Mouse (Mus musculus): ENCODE data around the gene Slmap.
A peak's percentile ranks its signal among the peaks of the same experiment; 100 is the strongest.
"Not testable (repeated sequence)": the region's sequence is repeated elsewhere in the genome, so short reads cannot be mapped to it uniquely, and the experiment has no call there.

The Slmap gene

DNA sequence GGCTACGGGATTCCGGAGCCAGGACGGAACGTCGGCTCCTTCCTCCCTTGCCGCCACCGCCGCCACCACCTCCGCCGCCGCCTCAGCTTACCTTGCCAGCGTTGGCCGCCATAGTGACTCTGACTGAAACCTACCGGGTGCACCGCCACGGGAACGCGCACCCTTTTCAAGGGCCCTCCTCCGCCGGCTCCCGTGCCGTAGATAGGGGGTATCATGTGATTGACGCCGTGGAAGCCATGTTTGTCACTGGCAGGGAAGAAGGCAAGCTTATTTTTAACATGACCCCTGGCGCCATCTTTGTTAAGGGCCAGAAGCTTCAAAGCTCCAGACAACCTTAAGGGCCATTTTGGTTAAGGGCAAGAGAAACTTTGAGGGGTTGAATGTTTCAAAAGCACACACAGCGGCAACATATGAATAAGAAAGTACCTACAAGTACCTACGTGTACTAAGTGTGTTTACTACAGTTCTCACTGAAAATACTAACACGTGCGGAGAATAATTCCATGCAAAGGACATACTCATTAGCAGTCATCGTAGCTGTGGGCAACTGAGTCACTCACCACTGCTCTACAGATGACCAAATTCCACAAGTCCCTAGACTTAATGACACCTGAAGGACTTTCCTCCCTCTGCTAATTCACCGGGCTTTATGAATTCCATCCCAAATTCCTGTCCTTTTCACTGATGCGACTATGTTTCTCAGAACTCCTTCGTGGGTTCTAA is at the start of gene Slmap:
Gene Slmap (minus strand): TSS at position 175 of the 723 bp plus-strand sequence.
- DNase-seq = peak; percentile 100

DNA sequence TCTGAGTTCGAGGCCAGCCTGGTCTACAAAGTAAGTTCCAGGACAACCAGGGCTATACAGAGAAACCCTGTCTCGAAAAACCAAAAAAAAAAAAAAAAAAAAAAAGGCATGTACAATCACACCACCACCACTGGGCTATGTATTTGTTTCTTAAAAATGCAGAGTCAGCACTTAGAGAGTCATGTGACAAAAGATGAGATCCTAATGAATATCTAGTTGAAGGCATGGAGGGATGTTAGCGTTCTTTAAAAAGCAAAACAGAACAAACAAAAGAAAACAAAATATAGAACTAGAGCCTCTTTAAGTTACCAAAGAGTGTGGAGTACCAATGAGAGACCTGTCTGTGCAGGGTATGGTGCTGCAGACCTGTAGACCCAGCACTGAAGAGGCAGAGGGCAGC is 48.9 kb upstream of the Slmap start:
- DNase-seq = no peak

DNA sequence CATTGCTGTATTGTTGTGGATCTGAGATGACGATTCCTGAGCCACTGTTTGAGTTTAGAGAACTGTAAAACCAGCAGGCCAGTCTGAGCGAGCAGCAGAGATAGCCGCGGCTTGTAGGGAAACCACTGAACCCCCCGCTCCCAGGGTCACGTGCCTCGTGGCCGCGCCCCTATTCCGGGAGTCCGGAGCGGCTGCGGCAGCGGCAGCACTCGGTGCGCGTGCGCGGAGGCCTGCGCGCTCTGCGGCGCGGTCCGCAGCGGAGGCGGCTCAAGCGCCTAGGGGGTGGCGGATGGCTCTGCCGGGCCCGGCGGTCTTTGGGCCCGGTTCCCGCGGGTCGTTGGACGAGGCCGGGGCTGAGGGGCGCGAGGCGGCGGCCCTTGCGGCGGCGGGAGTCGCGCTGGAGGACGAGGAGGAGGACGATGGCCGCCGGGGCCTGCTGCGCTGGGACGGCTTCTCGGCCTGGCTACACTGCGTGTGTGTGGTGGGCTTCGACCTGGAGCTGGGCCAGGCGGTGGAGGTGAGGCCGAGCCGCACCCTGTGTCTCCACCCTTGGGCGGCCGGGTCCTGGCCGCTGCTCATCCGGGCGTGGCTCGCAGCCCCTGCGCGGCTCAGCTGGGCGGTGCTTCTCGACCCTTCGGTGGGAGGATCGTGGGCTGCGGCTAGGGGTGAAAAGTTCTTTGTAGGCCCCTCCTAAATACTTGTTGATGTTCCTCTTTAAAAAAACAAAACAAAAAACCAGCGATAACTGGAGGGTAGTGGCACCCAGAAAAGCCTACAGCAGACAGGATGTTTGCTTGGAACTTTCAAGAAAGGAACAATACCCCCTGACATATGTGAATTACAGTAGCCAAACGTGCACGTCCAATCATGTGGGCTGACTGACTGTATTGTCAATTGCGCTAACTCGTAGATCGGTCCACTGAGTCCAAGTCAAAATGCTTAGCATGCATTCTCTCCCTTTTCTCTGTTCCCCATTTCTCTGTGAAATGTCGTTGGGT is 44.9 kb upstream of the Slmap start:
- peak; percentile 95 for DNase-seq

DNA sequence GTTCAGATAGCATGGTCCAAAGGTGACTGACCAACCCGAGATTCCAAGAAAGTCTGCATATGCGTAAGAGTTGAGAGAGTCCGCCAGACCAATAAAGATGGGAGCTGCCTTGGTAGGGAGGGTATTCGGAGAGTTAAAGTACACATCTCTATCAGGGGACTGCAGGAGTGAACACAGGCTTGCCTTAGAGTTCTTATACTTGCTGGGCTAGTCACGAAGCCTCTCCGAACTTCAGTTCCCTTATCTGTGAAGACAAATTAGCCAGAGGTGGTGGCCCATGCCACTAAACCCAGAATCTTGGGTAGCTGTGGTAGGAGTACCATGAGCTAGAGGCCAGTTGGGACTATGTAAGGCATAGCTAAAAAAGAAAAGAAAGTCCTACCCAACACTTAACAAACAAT is 44.1 kb upstream of the Slmap start:
- no peak for DNase-seq

DNA sequence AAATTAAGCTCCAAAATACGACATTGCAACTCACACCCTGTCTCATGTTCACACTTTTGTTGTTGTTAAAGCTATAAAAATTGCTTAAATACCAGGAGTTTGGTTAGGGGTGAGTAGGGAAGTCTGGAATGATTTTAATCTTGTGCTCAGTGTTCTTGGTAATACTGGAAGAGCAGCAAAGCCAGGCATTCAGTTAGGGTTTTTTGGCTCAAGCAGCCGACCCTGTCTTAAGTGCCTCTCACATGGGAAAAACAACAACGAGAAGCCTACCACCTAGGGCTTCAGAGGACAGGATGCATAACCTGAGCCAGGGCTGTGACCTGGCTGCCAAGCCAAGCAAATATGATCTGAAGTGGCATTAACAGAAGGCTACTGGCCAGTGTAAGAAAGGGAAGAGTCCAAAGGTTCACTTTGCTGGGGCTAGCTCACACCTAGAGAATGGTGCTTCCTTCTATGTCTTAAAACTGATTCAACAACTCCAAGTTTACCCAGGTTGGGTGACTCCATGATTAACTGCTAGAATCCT is 41.6 kb upstream of the Slmap start:
- no peak for DNase-seq

DNA sequence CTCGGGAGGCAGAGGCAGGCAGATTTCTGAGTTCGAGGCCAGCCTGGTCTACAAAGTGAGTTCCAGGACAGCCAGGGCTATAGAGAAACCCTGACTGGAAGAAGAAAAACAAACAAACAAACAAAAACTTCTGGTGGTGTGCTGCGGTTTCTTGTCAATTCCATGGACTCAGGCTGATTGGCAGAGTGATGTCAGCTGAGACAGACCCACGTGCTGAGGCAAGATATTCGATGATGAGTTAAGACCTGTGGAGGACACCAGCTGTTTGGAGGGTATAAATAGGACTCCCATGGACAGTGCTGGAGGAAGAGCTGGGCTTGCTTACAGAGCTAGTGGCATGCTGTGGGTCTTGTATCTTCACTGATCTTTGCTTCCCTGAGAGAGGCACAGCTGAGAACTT is 38.8 kb upstream of the Slmap start, which contains the start of gene Dennd6a:
Gene Dennd6a (plus strand): TSS at position 301 of the 400 bp plus-strand sequence.
- not testable (repeated sequence) for DNase-seq

DNA sequence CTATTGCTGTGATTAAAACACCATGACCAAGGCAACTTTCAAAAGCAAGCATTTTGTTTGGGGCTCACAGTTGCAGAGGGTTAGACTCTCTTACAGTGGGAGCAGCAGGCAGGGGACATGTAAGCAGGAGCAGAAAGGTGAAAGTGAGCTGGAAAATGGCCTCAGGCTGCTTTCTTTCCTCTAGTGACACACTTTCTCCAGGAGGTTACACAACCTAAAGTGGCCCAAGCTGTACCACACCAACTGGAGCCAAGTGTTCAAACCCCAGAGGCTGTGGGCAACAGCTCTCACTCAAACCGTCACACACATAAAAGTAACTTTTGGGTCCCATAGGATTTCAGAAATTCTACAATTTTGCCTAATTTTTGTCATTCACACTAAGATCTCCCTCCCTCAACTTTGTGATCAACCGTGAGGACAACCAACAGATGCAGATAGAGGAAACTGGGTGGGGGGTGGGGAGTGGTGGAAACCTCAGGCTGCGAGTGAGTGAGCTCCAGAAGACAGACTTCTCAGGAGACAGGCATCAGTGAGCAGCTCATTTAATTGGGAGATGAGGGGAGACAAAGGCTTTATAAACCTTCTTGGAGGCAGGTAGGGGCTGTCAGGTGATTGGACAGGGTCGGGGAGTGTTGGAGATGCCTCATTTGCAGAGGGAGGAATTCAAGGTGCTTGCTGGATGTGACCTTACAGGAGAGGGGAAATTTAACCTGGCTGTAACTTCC is 37.4 kb upstream of the Slmap start:
- DNase-seq = no peak

DNA sequence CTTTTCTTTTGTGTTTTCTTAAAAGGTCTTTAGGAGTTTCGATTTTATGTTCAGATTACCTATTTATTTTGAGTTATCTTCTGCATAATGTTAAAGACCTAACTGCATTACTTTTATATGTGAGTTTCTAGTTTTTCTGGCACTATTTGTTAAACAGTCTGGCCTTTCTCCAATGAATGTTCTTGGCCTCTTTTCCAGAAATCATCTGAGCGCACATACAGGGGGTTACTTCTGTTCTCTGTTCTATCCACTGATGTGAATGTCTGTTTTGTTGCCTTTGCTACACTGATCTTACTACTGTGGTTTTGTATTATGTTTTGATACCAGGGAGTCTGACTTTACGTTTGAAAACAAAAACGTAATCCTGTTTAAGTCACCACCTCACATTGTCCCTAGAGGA is 35.1 kb upstream of the Slmap start:
- DNase-seq = no peak

DNA sequence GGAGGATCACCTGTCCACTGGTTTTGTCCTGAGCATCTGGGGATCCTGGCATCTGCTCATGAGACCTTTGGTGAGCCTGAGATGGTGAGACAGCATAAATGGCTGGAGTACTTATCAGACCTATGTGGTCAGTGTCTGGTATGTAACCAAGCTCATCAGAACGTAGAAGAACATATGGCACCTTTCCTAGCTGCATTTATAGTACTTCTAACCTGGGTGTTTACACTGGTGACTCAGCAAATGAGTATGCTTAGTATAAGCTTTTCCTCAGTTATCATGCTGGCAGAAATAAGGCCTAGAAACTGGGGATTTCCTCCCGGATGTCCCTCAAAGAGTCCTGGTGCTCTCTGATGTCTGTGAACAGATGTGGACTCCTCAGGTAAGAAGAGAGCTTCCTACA is 27.5 kb upstream of the Slmap start:
- no peak for DNase-seq

DNA sequence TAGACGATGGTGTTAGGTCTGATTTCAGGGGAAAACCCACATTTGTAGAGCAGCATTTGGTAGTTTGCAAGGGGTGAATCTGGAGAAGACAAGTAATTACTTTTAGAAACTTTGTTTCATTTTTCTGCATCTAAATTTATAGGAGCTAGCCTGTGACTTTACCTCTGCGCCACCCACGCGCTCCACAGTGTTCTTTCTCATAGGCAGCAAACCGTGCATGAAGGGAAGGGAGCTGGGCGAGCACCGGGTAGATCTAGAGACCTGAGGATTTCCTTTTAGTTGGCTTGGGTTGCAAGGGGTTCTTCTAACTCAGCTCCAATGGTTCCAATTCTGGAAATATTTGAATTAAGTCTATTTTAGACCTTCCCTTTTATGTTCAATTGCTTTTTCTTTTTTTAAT is 23.8 kb upstream of the Slmap start:
- DNase-seq = peak; percentile 16

DNA sequence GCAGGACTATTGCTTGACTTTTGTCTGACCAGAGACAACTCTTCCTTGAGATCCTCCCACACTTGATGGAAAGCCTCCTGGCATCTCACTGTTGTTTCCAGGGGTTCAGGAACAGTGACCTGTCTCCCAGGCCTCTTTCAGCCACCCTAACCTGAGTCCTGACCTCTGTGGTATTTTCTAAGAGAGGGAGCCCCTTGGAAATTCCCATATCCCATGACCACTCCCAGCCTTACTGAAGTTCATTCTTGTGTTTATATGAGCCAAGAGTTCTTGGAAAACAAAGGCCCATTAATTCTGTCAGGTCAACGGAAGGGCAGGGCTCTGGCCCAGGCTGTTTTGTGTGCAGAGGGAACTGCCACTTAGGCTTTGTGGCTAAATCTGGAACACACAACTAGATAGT is 22.9 kb upstream of the Slmap start:
- peak; percentile 34 for DNase-seq

DNA sequence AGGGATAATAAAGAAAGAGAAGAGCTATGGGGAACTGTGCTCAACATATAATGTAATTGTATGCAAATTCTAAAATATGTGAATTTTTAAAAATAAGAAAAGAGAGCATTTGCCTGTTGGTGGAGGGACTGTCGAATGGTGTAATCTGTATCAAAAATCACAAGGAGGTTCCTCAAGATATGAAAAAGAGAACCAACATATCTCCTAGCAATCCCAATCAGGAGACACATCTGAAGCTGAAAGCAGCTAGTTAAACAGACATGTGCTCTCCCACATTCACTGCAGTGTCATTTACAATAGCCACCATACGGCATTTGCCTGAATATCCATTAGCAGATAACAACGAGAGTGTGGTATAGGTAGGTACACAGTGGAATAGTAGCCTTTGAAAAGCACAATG is 18.1 kb upstream of the Slmap start:
- no peak for DNase-seq

DNA sequence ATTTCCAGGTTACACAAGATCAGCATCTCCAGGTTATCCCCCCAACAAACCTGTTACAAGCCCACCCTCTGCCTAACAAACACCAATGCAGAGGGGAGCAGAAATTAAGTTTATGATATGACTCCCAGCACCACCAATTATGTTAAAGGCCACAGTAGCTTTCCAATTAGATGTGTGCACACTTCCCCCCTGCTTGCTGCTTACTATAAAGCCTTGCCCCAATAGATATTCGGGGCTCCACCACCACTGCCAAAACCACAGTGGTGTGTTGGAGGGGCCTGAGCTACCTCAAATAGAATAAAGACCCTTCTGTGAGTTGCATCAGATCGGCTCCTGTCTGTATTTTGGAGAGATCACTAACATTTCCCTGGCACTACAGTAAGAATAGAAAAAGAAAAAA is 17.7 kb upstream of the Slmap start:
- no peak for DNase-seq

DNA sequence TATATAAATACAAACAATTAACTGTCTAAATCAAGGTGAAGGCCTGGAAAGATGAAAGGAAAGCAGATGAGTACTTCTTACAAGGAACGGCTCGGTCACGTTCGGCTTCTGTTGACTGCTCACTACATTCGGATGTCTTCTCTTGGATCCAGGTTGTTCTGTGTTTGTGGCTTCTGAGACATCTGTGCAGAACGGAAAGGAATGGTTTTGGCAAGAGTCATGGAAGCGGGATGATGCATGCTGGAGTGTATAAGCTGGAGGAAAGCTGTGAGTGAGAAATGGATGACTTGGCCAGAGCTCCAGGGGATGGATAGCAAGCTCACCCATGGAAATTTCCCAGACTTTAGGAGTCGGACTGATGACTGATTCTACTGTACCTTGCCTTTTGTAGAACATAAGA is 16.0 kb upstream of the Slmap start:
- DNase-seq = no peak

DNA sequence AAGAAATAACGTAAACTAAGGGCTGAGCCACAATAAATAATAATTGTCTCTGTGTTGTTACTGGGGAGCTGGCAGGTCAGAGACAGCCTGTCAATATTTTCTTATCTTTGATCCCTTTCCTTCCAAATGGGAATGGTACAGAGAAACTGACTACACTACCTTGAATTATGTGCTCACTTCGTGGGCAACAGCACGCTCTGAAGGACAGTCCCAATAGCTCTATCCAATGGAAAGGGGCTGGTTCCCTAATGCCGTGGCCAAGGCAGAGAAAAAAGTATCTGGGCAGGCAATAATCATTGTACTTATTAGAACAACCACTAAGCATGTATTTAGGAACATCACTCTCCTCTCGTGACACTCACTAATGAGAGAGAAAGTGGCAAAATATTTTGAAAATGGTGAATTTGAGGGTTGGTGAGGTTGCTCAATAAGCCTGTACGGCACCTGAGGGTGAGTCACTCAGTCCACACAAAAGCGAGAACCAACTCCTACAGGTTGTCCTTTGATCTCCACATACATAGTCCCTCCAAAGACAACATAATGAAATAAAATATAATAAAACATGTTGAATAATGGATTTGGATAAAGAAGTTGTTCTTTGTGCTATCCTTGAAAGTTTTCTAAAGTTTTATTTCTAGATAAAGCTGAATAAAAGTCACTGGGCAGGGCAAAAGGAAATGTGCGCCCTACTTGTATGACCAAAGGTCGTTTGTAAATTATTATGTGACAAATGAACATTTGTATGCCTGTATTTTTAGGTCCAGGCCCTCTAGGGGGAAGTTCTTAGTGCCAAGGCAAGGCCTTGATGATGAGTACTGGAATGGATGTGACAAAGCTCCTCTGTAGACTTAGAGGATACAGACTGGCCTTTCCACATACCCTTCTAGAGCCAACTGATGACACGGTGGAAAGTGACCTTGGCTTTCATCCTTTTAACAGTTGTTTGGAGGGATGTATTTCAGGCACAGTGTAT is 13.1 kb upstream of the Slmap start:
- DNase-seq = no peak

DNA sequence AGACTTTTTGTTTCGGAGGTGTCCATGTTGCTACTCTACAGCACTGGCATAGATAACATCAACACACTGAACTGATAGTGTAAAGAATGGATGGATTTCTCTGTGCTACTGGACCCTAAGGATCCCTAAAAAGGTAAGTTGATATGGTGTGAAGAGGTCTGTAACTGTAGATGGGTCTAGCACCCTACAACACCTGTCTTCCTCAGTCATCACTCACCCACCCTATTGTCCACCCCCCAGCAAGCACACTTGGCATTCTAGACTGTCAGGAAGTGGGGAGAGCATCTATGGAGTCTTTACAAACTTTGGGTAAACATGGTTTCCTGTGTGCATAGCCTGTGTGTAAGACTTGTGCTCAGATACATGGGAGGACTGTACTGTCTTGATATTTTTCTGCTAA is 7.4 kb upstream of the Slmap start:
- no peak for DNase-seq

DNA sequence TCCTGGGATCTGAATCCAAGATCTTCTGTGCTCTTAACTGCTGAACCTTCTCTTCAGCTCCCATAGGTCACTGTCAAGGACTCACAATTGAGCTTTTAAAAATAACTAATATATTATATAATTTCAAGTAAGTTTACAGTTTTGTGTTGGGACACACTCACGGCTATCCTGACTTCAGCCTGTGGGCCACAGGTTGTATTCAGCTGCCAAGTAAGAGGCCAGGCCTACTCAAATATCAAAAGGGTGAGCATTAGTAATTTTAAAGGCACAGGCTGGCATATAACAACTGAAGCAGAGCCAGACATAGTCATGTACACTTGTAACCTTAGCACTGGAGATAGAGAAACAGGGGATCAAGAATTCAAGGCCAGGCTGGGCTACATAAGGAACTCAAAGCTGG is 5.8 kb upstream of the Slmap start:
- DNase-seq = no peak

DNA sequence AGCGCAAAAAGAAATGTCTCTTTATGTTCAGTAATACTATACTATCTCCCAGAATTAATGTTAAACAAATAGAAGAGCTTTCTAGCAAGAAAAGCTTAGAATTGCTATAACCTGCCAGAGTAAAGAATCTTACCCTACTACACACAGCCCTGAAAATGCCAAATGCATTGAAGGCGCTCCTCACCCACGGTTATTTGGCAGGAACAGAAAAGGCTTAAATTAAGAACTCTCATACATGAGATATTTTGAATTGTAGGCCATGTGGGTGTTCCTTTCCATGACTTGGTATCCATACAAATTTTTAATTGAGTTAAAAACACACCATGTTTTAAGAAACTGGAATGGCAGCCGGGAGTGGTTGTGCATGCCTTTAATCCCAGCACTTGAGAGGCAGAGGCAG is 4.5 kb upstream of the Slmap start:
- DNase-seq = no peak

DNA sequence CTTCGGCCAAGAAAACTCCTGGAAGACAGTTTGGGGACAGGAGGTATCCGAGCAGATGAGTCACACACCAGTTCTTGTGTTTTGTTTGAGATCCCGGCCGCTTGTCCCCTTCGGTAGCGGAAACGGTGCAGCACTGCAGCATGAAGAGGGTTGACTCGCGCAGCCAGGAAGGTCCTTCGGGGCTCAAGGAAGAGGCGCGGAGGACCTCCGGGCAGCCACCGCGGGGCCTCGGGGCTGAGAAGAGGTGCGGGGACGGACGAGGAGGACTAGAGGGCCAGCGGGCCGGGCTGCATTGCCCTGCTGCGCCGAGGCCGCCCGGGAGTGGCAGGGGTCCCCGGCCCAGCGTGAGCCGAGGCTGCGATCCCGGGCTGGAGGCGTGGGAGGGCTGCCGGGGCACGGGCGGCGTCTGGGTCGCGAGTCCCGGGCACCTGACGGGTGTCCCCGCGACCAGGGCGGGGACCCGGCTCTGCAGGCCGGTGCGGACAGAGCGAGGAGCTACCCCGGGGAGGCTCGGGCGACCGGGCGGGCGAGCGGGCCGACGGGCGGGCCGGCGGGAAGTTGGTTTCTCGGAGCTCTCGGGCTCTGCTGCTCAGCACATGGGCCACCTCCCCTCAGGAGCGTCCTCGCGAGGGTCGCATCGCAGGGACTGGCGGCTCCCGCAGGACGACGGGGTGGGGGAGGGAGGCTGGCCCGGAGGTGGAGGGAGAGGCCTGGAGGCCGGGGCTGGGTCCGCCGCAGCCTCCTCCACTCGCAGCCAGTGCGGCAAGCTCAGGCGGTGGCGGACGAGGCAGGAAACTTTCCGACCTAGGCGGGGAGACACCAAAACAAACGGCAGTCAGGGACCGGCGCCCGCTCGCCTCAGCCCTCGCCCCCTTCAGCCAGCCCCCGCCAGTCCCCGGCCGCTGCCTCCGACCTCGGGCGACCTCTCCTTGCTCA is 642 bp downstream of the Slmap start:
- DNase-seq = peak; percentile 70

DNA sequence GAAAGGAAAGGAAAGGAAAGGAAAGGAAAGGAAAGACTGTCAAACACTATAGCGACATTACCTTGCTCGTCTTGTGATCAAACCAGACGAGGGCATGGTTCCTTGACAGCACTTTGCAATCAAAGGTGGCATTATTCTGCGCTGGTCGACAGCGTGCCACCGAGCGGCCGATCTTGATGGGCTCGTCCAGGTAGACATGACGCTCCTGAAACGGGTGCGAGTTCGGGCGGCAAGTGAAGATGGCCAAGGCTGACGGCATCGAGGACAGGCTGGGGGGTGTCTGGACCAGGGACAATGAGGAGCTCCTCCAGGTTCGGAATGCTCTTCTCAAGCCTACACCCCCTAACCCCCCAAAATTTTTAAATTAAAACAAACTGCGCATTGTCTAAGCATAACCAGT is 1.5 kb downstream of the Slmap start:
- DNase-seq = peak; percentile 32

DNA sequence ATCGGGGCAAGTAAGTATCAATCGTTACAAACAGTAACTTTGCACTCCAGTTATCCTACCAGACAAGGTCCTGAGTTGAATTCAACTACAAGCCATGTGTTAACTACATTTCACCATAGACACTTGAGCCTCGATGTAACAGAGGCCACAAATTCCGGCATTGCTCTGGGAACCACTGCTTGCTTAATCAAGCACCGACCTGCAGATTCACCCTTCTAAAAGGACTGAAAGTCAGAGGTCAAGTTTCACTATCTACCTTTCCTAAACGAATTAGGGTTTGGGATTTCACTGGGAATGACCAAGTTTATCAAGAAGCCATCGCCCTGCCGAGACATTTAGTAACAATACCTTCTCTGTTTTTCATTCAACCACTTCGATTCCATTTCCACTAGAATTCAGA is 2.0 kb downstream of the Slmap start:
- no peak for DNase-seq
